Mouse (Mus musculus): ENCODE results near the gene Chd4. TPM values are rescaled to one million over a fixed set of nuclear protein-coding genes. Genes with fewer than 3 reads are reported as not detected.
A peak's percentile ranks its signal among the peaks of the same experiment; 100 is the strongest.

Gene Chd4
- total RNA-seq, 2 experiments from 2014 or later, result 50.0 to 70.6 TPM

DNA sequence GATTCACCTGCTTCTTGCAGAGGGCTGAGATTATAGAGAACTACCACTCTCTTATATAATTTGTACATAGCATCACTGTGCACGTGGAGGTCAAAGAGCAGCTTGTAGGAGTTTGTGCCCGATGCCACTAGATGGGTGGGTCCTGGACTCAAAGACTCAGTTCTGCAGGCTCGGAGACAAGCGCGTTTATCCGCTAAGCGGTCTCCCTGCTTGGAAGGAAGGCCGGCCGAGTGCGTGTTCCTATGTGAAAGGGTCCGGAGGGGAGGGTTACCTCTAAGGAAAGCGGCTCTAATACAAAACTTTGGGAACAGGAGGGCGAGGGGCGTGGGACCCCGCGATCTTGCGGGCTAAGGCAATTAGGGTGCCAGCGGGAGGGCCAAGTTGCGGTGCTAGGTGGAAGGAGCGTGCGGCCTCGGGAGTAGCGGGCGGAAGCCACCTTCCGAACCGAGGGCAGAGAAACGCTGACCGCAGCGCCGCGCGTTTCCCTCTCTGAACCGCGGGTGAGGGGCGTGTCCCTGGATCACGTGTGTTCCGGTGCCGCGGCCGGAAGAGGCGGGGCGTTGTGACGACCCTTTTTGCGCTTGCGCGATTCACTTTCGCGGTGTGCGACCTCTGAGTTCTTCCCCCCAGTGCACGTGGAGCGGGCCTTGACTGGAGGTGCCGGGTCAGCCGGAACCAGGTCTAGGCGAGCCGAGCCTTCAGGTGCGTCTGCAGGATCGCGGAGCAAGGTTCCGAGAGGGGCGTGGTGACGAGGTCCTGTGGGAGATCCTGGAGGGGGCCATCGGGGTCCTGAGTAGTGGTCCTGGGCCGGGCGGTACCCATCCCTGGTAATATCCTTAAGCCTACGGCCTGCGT, 35.7 kb downstream of the Chd4 start, which contains the start of gene Nop2:
Gene Nop2 (plus strand): TSS at position 608 of the 855 bp plus-strand sequence.
- peak; percentile 97 for ATAC-seq (replicated peaks; ENCODE audit: low FRiP score, poor library complexity, severe bottlenecking)

DNA sequence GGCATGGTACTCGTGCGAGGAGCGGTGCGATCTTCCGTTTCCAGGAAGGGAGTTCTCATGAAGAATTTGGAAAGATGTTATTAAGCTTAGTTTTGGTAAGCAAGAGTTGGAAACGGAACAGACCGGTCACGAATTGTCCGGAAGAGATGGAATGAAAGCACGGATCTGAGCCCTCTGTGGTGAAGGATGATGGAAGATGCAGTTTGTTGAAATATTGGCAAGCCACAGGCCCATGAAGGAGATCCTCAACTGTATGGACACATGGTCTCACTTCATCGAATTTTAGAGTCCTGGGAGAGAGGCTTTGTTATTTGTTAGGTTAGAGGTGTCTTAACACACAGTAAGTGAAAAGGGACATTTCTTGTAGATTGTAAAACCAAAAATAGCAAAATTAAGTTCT, 36.7 kb downstream of the Chd4 start:
- no peak for ATAC-seq (replicated peaks; ENCODE audit: low FRiP score, poor library complexity, severe bottlenecking)

DNA sequence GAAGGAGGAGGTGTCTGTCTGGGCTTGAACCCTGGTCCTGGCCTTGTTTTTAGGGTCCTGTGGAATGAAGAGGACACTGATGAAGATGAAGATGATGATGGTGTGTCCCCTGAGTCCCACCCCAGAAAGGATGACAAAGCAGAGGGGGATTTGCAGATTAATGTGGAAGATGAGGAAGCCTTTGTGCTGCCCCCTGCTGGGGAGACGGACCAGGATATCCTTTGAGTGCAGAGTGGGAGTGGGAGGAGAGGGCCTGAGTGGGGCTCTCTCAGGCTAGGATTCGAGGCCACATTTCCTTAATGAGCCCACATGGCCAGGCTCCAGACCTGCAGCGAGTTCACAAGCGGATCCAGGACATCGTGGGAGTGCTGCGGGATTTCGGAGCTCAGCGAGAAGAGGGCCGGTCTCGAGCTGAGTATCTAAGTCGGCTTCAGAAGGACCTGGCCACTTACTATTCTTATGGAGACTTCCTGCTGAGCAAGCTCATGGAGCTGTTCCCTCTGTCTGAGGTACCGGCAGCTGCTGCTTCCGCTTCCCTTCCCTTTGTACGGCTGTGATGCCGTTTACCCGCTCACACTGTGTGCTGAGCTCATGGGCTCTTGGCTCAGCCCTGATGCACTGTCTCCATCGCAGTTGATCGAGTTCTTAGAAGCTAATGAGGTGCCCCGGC, 41.4 kb downstream of the Chd4 start:
- ATAC-seq (replicated peaks; ENCODE audit: low FRiP score, poor library complexity, severe bottlenecking), result peak; percentile 57; the same call in 1 of the 2 replicates

DNA sequence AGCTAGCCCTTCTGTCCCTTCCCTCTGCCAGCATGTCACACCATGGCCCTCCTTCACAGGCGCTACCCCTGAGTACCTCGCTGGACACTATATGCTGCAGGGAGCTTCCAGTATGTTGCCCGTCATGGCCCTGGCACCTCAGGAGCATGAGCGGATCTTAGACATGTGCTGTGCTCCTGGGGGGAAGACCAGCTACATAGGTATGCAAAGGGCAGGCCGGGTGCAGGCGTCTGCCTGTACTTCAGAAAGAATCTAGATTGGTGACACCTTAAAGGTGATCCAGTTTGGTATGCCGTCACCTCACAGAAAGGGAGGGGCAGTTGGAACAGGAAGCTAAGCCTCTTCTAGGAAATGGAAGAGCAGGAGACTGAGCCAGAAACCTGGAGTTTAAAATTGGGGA, 44.0 kb downstream of the Chd4 start:
- ATAC-seq (replicated peaks; ENCODE audit: low FRiP score, poor library complexity, severe bottlenecking), result no peak

- ATAC-seq (replicated peaks; ENCODE audit: low FRiP score, poor library complexity, severe bottlenecking), result no peak
These were observed 46.7 kb downstream of the Chd4 start for GRCm38 (mm10) chr6:125142436-125142835.

DNA sequence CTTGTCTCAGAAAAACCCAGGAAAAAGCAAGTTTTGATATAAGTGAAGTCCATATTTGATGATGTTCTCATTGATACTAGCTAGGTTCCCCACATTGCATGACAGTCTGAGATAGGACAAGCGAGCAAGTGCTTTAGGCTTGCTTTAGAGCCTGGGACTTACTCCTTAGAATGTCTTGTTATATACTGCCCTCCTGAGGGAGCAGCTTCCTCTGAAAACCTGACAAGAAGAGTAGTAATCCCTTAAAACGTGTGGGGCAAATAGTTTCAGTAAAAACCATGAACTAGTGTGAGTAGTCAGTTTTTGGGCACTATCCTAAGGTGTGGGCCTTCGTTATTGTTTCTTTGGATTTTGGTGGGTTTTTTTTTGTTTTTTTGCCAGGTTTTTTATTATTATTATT, 47.3 kb downstream of the Chd4 start:
- ATAC-seq (replicated peaks; ENCODE audit: low FRiP score, poor library complexity, severe bottlenecking), result no peak

GRCm38 (mm10) chr6:125143904-125144303, 48.1 kb downstream of the Chd4 start:
- no peak for ATAC-seq (replicated peaks; ENCODE audit: low FRiP score, poor library complexity, severe bottlenecking)

GRCm38 (mm10) chr6:125145001-125145400, 49.2 kb downstream of the Chd4 start, which contains the start of gene Iffo1:
TSS of gene Iffo1 (plus strand) at chr6:125145241.
- peak; percentile 94 for ATAC-seq (replicated peaks; ENCODE audit: low FRiP score, poor library complexity, severe bottlenecking)

DNA sequence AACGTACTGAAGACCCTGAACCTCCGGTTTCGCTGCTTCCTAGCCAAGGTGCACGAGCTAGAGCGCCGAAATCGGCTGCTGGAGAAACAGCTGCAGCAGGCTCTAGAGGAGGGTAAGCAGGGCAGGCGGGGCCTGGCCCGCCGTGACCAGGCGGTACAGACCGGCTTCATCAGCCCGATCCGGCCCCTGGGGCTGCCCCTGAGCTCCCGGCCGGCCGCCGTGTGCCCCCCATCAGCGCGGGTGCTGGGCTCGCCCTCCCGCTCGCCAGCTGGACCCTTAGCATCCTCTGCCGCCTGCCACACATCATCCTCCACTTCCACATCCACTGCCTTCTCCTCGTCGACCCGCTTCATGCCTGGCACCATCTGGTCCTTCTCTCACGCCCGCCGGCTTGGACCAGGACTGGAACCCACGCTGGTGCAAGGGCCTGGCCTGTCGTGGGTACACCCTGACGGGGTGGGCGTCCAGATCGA, 49.7 kb downstream of the Chd4 start:
- ATAC-seq (replicated peaks; ENCODE audit: low FRiP score, poor library complexity, severe bottlenecking), result peak; percentile 51; the same call in 1 of the 2 replicates

GRCm38 (mm10) chr6:125146148-125146547, 50.4 kb downstream of the Chd4 start:
- no peak for ATAC-seq (replicated peaks; ENCODE audit: low FRiP score, poor library complexity, severe bottlenecking)

- ATAC-seq (replicated peaks; ENCODE audit: low FRiP score, poor library complexity, severe bottlenecking), result no peak
These were observed 51.0 kb downstream of the Chd4 start for GRCm38 (mm10) chr6:125146797-125147196.

GRCm38 (mm10) chr6:125147329-125147728, 51.5 kb downstream of the Chd4 start:
- ATAC-seq (replicated peaks; ENCODE audit: low FRiP score, poor library complexity, severe bottlenecking), result no peak

DNA sequence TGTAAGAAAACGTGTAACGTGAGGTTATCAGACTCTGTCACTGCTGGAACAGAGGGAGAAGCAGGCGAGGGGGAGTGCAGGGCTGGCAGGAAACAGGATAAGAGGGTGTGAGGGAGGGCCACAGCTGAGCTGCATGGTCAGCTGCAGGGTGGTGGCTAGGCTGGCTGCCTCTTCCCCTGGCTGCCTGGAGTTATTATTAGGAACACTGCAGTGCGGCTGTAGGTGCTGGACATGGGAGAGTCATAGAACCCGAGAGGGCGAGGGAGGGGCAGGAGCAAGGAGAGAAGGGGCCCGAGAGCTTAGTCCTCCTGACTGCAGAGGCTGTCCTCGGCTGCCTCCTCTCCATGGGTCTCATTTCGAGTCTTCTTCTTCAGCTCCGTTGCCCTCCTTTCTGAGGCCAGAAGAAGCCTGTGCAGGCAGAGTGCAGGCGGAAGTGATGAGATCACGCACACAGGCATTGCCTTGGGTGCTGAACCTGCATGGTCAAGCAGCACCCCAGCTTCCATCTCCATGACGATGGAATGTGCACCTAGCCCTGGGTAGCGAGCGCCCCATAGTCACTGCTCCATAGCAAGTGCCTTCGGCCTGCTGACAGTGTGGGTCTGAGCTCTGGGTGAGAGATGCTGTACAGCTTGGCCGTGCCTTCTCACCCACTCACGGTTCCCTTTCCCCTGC, 52.6 kb downstream of the Chd4 start:
- no peak for ATAC-seq (replicated peaks; ENCODE audit: low FRiP score, poor library complexity, severe bottlenecking)

- no peak for ATAC-seq (replicated peaks; ENCODE audit: low FRiP score, poor library complexity, severe bottlenecking)
These were observed 53.3 kb downstream of the Chd4 start for GRCm38 (mm10) chr6:125148926-125149568.

- no peak for ATAC-seq (replicated peaks; ENCODE audit: low FRiP score, poor library complexity, severe bottlenecking)
These were observed 53.8 kb downstream of the Chd4 start for GRCm38 (mm10) chr6:125149569-125149950.

DNA sequence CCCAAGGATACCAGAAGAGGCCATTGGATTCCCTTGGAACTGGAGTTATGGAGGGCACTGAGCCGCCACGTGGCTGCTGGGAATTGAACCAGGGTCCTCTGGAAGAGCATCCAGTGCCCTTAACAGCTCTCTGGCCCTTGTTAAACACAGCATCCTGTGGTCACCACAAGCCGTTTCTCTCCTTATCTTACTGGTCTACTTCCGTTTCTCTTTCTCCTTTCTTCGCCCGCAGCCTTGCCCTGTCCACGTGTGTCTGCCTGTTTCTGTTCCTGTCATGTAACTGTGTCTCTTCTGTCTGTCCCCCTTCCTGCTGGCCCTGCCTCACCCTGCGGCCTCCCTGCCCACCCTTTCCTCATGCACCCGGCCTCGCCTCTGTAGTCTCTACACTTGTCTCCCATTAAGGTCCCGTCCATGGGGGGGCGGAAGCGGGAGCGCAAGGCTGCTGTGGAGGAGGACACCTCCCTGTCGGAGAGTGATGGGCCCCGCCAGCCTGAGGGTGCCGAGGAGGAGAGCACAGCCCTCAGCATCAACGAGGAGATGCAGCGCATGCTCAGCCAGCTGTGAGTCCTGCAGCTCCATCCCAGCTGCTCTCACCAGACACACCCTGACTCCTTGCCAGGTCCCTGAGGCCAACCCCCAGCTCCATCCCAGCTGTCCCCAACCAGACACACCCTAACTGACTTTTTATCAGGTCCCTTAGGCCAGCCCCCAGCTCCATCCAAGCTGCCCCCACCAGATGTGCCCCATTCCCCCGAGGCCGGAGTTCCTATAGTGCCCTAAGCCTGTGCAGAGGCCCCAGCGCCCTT, 56.6 kb downstream of the Chd4 start:
- no peak for ATAC-seq (replicated peaks; ENCODE audit: low FRiP score, poor library complexity, severe bottlenecking)

- ATAC-seq (replicated peaks; ENCODE audit: low FRiP score, poor library complexity, severe bottlenecking), result no peak
These were observed 57.2 kb downstream of the Chd4 start for GRCm38 (mm10) chr6:125153018-125153389.

GRCm38 (mm10) chr6:125153682-125154081, 57.9 kb downstream of the Chd4 start:
- ATAC-seq (replicated peaks; ENCODE audit: low FRiP score, poor library complexity, severe bottlenecking), result no peak

- no peak for ATAC-seq (replicated peaks; ENCODE audit: low FRiP score, poor library complexity, severe bottlenecking)
These were observed 58.8 kb downstream of the Chd4 start for GRCm38 (mm10) chr6:125154550-125154949.

All from erythroblast, adult 5-6 weeks (primary cell).